Mouse (Mus musculus): ENCODE measurements around the gene Fthl17c. TPM values are rescaled to one million over a fixed set of nuclear protein-coding genes. Genes with fewer than 3 reads are reported as not detected.

Fthl17c gene
- polyA plus RNA-seq, 1 experiment from 2014 or later = not detected

Other genes with a start within 250 kb of the Fthl17c start
- gene Ssx9, start 228.1 kb downstream of the Fthl17c start, polyA plus RNA-seq (2015; fragmentation: Nextera tagmentation; extraction: Ambion mirVana) = not detected in 2 replicates
- not detected in 2 replicates for gene Ssxb5, start 172.9 kb downstream of the Fthl17c start, polyA plus RNA-seq (2015; fragmentation: Nextera tagmentation; extraction: Ambion mirVana)
- not detected in 2 replicates for gene Gm6592, start 132.6 kb downstream of the Fthl17c start, polyA plus RNA-seq (2015; fragmentation: Nextera tagmentation; extraction: Ambion mirVana)
- gene Gm5751, start 102.3 kb downstream of the Fthl17c start, polyA plus RNA-seq (2015; fragmentation: Nextera tagmentation; extraction: Ambion mirVana) = not detected in 2 replicates
- 1.6 and 1.7 TPM in 2 replicates for gene B630019K06Rik, start 84.2 kb downstream of the Fthl17c start, polyA plus RNA-seq (2015; fragmentation: Nextera tagmentation; extraction: Ambion mirVana)
- gene Fthl17b, start 13.6 kb downstream of the Fthl17c start, polyA plus RNA-seq (2015; fragmentation: Nextera tagmentation; extraction: Ambion mirVana) = not detected in 2 replicates
- not detected in 2 replicates for gene Fthl17d, start 10.2 kb upstream of the Fthl17c start, polyA plus RNA-seq (2015; fragmentation: Nextera tagmentation; extraction: Ambion mirVana)
- not detected in 2 replicates for gene Fthl17e, start 56.9 kb upstream of the Fthl17c start, polyA plus RNA-seq (2015; fragmentation: Nextera tagmentation; extraction: Ambion mirVana)
- not detected in 2 replicates for gene Fthl17f, start 86.5 kb upstream of the Fthl17c start, polyA plus RNA-seq (2015; fragmentation: Nextera tagmentation; extraction: Ambion mirVana)
- gene 4930402K13Rik, start 128.0 kb upstream of the Fthl17c start, polyA plus RNA-seq (2015; fragmentation: Nextera tagmentation; extraction: Ambion mirVana) = not detected in 2 replicates
- gene Lancl3, start 223.3 kb upstream of the Fthl17c start, polyA plus RNA-seq (2015; fragmentation: Nextera tagmentation; extraction: Ambion mirVana) = 0.43 and 0.72 TPM in 2 replicates